Mouse (Mus musculus) activated CD4-positive, CD25-positive, alpha-beta regulatory T cell, adult 4 months (primary cell): ENCODE measurements around the gene Gm47791. TPM values are rescaled to one million over a fixed set of nuclear protein-coding genes. Genes with fewer than 3 reads are reported as not detected.
A peak's percentile ranks its signal among the peaks of the same experiment; 100 is the strongest.

Experiments
- ATAC-seq: one replicate; pipeline ENCODE4 v1.8.0; 2017
- polyA plus RNA-seq, 2 experiments: library from polyadenylated mRNA; unstranded; fragments of 100-300 nt; shearing (Covaris generic); gene quantifications; one replicate each; pipeline ENCODE4 v1.2.1; 2017

Gm47791 gene
- polyA plus RNA-seq, 2 experiments from 2014 or later, result not detected

- no peak for ATAC-seq
These were observed 14.5 kb upstream of the Gm47791 start for GRCm38 (mm10) chr1:82785546-82785945.

GRCm38 (mm10) chr1:82783559-82783958 is 12.5 kb upstream of the Gm47791 start:
- no peak for ATAC-seq

- ATAC-seq, result no peak
These were observed 8.4 kb upstream of the Gm47791 start for GRCm38 (mm10) chr1:82779388-82779966.

GRCm38 (mm10) chr1:82775293-82775692 is 4.2 kb upstream of the Gm47791 start:
- ATAC-seq, result no peak

GRCm38 (mm10) chr1:82773208-82773607 is 2.2 kb upstream of the Gm47791 start:
- no peak for ATAC-seq

- ATAC-seq, result no peak
These were observed 1.4 kb upstream of the Gm47791 start for GRCm38 (mm10) chr1:82772428-82772827.

- ATAC-seq, result no peak
These were observed 2.8 kb downstream of the Gm47791 start, which contains the start of gene Tm4sf20 for GRCm38 (mm10) chr1:82768269-82768668. Gene Tm4sf20, minus strand, starts transcription at chr1:82768461.

- ATAC-seq, result no peak
These were observed 4.4 kb downstream of the Gm47791 start for GRCm38 (mm10) chr1:82766641-82767040.

GRCm38 (mm10) chr1:82766227-82766626 is 4.8 kb downstream of the Gm47791 start:
- no peak for ATAC-seq

- ATAC-seq, result no peak
These were observed 8.8 kb downstream of the Gm47791 start for GRCm38 (mm10) chr1:82762274-82762673.

GRCm38 (mm10) chr1:82761454-82762169 is 9.4 kb downstream of the Gm47791 start:
- no peak for ATAC-seq

- ATAC-seq, result no peak
These were observed 11.5 kb downstream of the Gm47791 start for GRCm38 (mm10) chr1:82759520-82759919.

GRCm38 (mm10) chr1:82747714-82748452 is 23.2 kb downstream of the Gm47791 start:
- no peak for ATAC-seq

- ATAC-seq, result no peak
These were observed 24.6 kb downstream of the Gm47791 start for GRCm38 (mm10) chr1:82746408-82746807.

GRCm38 (mm10) chr1:82743962-82744361 is 27.1 kb downstream of the Gm47791 start:
- no peak for ATAC-seq

GRCm38 (mm10) chr1:82741539-82741938 is 29.5 kb downstream of the Gm47791 start:
- ATAC-seq, result no peak

- ATAC-seq, result no peak
These were observed 33.0 kb downstream of the Gm47791 start for GRCm38 (mm10) chr1:82738066-82738465.

- ATAC-seq, result no peak
These were observed 37.7 kb downstream of the Gm47791 start for GRCm38 (mm10) chr1:82733357-82733756.

GRCm38 (mm10) chr1:82726482-82726881 is 44.6 kb downstream of the Gm47791 start:
- no peak for ATAC-seq

- ATAC-seq, result no peak
These were observed 45.2 kb downstream of the Gm47791 start for GRCm38 (mm10) chr1:82725875-82726185.

GRCm38 (mm10) chr1:82725026-82725874 is 45.8 kb downstream of the Gm47791 start:
- ATAC-seq, result peak; percentile 84

GRCm38 (mm10) chr1:82724339-82725025 is 46.6 kb downstream of the Gm47791 start, which contains the start of gene Mff:
Gene Mff, plus strand, starts transcription at chr1:82724890.
- ATAC-seq, result peak; percentile 94
